ENCODE assay signal across 9 mouse cellular contexts in the genomic region with DNA sequence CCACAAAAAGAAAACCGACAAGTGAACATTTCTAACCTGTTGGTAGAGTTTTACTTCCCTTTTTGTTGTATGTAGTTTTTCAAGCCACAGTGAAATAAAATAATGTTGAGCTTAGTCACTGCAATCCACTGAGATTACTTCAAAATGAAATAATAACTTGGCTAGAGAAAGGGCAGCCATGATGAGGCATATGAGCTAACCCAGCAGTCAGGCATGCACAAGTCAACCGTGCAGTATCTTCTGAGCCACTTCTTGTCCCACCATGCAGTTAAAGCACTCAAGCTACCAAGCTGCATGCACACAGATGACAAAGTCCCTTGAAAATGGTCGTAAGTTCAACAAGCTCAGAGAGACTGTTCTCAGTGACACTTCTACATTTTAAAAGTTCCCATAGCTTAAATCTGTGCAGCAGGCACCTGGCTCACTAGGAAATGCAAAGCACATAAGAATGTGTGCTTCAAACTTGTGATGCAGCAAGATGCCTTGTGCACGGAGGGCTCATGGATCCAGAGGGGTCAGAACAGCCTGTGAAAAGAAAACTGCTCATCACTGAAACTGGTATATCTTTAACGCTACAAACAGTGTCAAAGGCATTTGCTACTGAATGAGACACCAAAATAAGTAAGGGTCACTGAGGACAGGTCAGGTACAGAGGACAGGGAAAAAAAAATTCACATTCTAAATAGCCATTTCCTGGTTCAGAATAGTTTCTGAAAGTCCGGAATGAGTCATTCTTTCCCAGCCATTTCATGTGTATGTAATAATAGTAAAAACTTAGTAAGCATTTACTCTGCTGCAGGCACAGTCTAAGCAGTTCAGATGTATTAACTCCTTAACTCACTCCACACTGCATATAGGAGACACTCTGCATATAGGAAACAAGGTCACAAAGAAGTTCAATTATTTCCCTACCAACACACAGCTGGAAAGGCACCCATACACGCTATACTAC.
A peak's percentile ranks its signal among the peaks of the same experiment; 100 is the strongest.
DNase-seq lines count a peak whose midpoint lies in the region; ATAC-seq and TF ChIP-seq lines count a peak whose summit lies in the region.
"Had no signal": no experiment of that assay in that cellular context is flagged by ENCODE, and none has a peak within 500 bp of the region (broad histone marks: within the 10 kb centered on the region; RNA-seq: fewer than 3 reads in every experiment).

No protein-coding gene starts in this region.

- H3K27me3 ChIP-seq in embryonic facial prominence, embryonic 14.5 days (replicated peaks; ENCODE audit: control insufficient read depth, insufficient read depth, low read length) = no peaks in the 10 kb centered on the region
- H3K27me3 ChIP-seq in embryonic facial prominence, embryonic 10.5 days (replicated peaks; ENCODE audit: low read depth, poor library complexity, severe bottlenecking) = no peaks in the 10 kb centered on the region
- H3K27me3 ChIP-seq in limb, embryonic 13.5 days = no peaks in the 10 kb centered on the region
- H3K27me3 ChIP-seq in limb, embryonic 10.5 days (ENCODE audit: low read depth, poor library complexity, severe bottlenecking) = no peaks in the 10 kb centered on the region
- no peaks in the 10 kb centered on the region for H3K27me3 ChIP-seq in myocyte (ENCODE audit: control insufficient read depth, insufficient read depth, insufficient read length)
- no peaks in the 10 kb centered on the region for H3K27me3 ChIP-seq in forebrain, embryonic 14.5 days (replicated peaks; ENCODE audit: control insufficient read depth, insufficient read depth, low read length)
- H3K27me3 ChIP-seq: hindbrain, embryonic 13.5 days had no signal

- WGBS in embryonic facial prominence, embryonic 14.5 days = 65% methylated on average over 7 of the region's 7 CpGs
- WGBS in embryonic facial prominence, embryonic 10.5 days = 84% methylated on average over 7 of the region's 7 CpGs
- WGBS in limb, embryonic 13.5 days = 72% methylated on average over 7 of the region's 7 CpGs
- 87% methylated on average over 7 of the region's 7 CpGs for WGBS in limb, embryonic 10.5 days
- WGBS in forebrain, embryonic 14.5 days = 88% methylated on average over 7 of the region's 7 CpGs

- peaks cover 79% of the 10 kb centered on the region for H3K79me2 ChIP-seq in myocyte (ENCODE audit: control insufficient read depth, insufficient read depth)

- no peak overlapping the region for H3K4me3 ChIP-seq in embryonic facial prominence, embryonic 14.5 days (ENCODE audit: low read depth, low read length)
- no peak overlapping the region for H3K4me3 ChIP-seq in embryonic facial prominence, embryonic 10.5 days
- H3K4me3 ChIP-seq in limb, embryonic 13.5 days = no peak overlapping the region
- no peak overlapping the region for H3K4me3 ChIP-seq in limb, embryonic 10.5 days
- H3K4me3 ChIP-seq in embryonic fibroblast, embryonic 13.5 days (ENCODE audit: insufficient read depth, low read length) = no peak overlapping the region
- H3K4me3 ChIP-seq in myocyte = no peak overlapping the region
- no peak overlapping the region for H3K4me3 ChIP-seq in forebrain, embryonic 14.5 days (ENCODE audit: low read depth, low read length)
- H3K4me3 ChIP-seq: hindbrain, embryonic 13.5 days had no signal

- peaks cover 21% of the 10 kb centered on the region; the same call in 1 of the 2 replicates for H3K4me1 ChIP-seq in embryonic facial prominence, embryonic 14.5 days (ENCODE audit: control insufficient read depth, insufficient read depth, low read length)
- peaks cover 7% of the 10 kb centered on the region; the same call in 1 of the 2 replicates for H3K4me1 ChIP-seq in embryonic facial prominence, embryonic 10.5 days
- peaks cover 33% of the 10 kb centered on the region for H3K4me1 ChIP-seq in limb, embryonic 13.5 days
- no peaks in the 10 kb centered on the region for H3K4me1 ChIP-seq in limb, embryonic 10.5 days
- peaks cover 21% of the 10 kb centered on the region for H3K4me1 ChIP-seq in embryonic fibroblast, embryonic 13.5 days (ENCODE audit: control insufficient read depth, insufficient read depth, low read length)
- H3K4me1 ChIP-seq in forebrain, embryonic 14.5 days (ENCODE audit: control insufficient read depth, insufficient read depth, low read length) = peaks cover 4% of the 10 kb centered on the region; the same call in 1 of the 2 replicates

- H3K36me3 ChIP-seq in embryonic facial prominence, embryonic 14.5 days (ENCODE audit: control insufficient read depth, insufficient read depth, low read length) = no peaks in the 10 kb centered on the region
- H3K36me3 ChIP-seq in embryonic facial prominence, embryonic 10.5 days (replicated peaks) = no peaks in the 10 kb centered on the region; the same call in 1 of the 2 replicates
- no peaks in the 10 kb centered on the region for H3K36me3 ChIP-seq in limb, embryonic 13.5 days
- 0 out of 2 replicates have a peak, but pooled peaks cover 4% of the 10 kb centered on the region for H3K36me3 ChIP-seq in limb, embryonic 10.5 days
- H3K36me3 ChIP-seq in myocyte (ENCODE audit: control insufficient read depth, insufficient read depth) = no peaks in the 10 kb centered on the region
- H3K36me3 ChIP-seq in forebrain, embryonic 14.5 days (ENCODE audit: control insufficient read depth, insufficient read depth, low read length) = no peaks in the 10 kb centered on the region
- H3K36me3 ChIP-seq: hindbrain, embryonic 13.5 days had no signal

- TF ChIP-seq POLR2A in embryonic fibroblast, embryonic 13.5 days (IDR thresholded peaks at IDR 0.05; ENCODE audit: low read depth, low read length) = no peak
- TF ChIP-seq POLR2A in myocyte (IDR thresholded peaks at IDR 0.05; ENCODE audit: insufficient read length, low read depth) = no peak

- no peak overlapping the region; the same call in 1 of the 2 replicates for H3K27ac ChIP-seq in embryonic facial prominence, embryonic 14.5 days (replicated peaks; ENCODE audit: low read depth, low read length)
- H3K27ac ChIP-seq in embryonic facial prominence, embryonic 10.5 days (replicated peaks) = no peak overlapping the region
- 0 out of 2 replicates have a peak overlapping the region, but pooled peaks have one; percentile 10 for H3K27ac ChIP-seq in limb, embryonic 13.5 days
- no peak overlapping the region for H3K27ac ChIP-seq in limb, embryonic 10.5 days
- H3K27ac ChIP-seq in embryonic fibroblast, embryonic 13.5 days (ENCODE audit: insufficient read depth, low read length) = peak overlapping the region; percentile 89
- H3K27ac ChIP-seq in forebrain, embryonic 14.5 days (ENCODE audit: low read depth, low read length) = no peak overlapping the region
- H3K27ac ChIP-seq: hindbrain, embryonic 13.5 days had no signal

- peak; percentile 60 for DNase-seq in embryonic facial prominence, embryonic 14.5 days (ENCODE audit: low spot score)
- DNase-seq in embryonic facial prominence, embryonic 10.5 days (ENCODE audit: low spot score) = no peak
- no peak for DNase-seq in limb, embryonic 10.5 days (ENCODE audit: low spot score)
- no peak for DNase-seq in left cerebral cortex, postnatal 10 days (ENCODE audit: extremely low spot score in 1 of 2, low spot score in 2 of 2)
- DNase-seq in forebrain, embryonic 14.5 days (ENCODE audit: low spot score) = no peak

- no peak for TF ChIP-seq CTCF in embryonic fibroblast, embryonic 13.5 days (IDR thresholded peaks at IDR 0.05; ENCODE audit: borderline replicate concordance, insufficient read depth, low read length)

- no peak overlapping the region for H3ac ChIP-seq in myocyte (ENCODE audit: control insufficient read depth, insufficient read length)

- intact Hi-C loops in left cerebral cortex, postnatal 10 days (cut with DNase I) = no loop called here

- H3K9me3 ChIP-seq in embryonic facial prominence, embryonic 14.5 days (ENCODE audit: control insufficient read depth, low read length) = no peaks in the 10 kb centered on the region
- no peaks in the 10 kb centered on the region; the same call in 1 of the 2 replicates for H3K9me3 ChIP-seq in embryonic facial prominence, embryonic 10.5 days
- H3K9me3 ChIP-seq in limb, embryonic 13.5 days = no peaks in the 10 kb centered on the region
- no peaks in the 10 kb centered on the region for H3K9me3 ChIP-seq in limb, embryonic 10.5 days (replicated peaks)
- H3K9me3 ChIP-seq in forebrain, embryonic 14.5 days (replicated peaks; ENCODE audit: control insufficient read depth, low read length) = no peaks in the 10 kb centered on the region
- H3K9me3 ChIP-seq: hindbrain, embryonic 13.5 days had no signal

- no peak for ATAC-seq in embryonic facial prominence, embryonic 14.5 days (ENCODE audit: low read depth)
- ATAC-seq in limb, embryonic 13.5 days (ENCODE audit: low FRiP score, low read depth) = peak; percentile 51; the same call in 1 of the 2 replicates
- no peak for ATAC-seq in forebrain, embryonic 14.5 days

- H3K9ac ChIP-seq in embryonic facial prominence, embryonic 14.5 days (ENCODE audit: low read depth, low read length) = no peak overlapping the region
- H3K9ac ChIP-seq in limb, embryonic 13.5 days = no peak overlapping the region
- no peak overlapping the region for H3K9ac ChIP-seq in forebrain, embryonic 14.5 days (ENCODE audit: low read length)
- H3K9ac ChIP-seq: hindbrain, embryonic 13.5 days had no signal

- H3K4me2 ChIP-seq in embryonic facial prominence, embryonic 14.5 days (ENCODE audit: low read depth, low read length) = no peak overlapping the region
- H3K4me2 ChIP-seq in limb, embryonic 13.5 days (replicated peaks) = no peak overlapping the region
- H3K4me2 ChIP-seq in myocyte (ENCODE audit: low read depth) = peak overlapping the region; percentile 61
- no peak overlapping the region for H3K4me2 ChIP-seq in forebrain, embryonic 14.5 days (ENCODE audit: low read length)
- H3K4me2 ChIP-seq: hindbrain, embryonic 13.5 days had no signal

TF ChIP-seq in myocyte, 11 proteins besides CTCF, POLR2A, EP300 and RAD21:
- TF ChIP-seq POLR2AphosphoS2 (IDR thresholded peaks at IDR 0.05; ENCODE audit: insufficient read length, low read depth) (no peak), TCF3 (IDR thresholded peaks at IDR 0.05; ENCODE audit: insufficient read length, low read depth) (no peak), SRF (IDR thresholded peaks at IDR 0.05; ENCODE audit: control insufficient read depth, insufficient read length, low read depth) (no peak), USF1 (IDR thresholded peaks at IDR 0.05; ENCODE audit: low read depth) (no peak), CEBPB (IDR thresholded peaks at IDR 0.05; ENCODE audit: insufficient read depth, poor library complexity, severe bottlenecking) (no peak), REST (IDR thresholded peaks at IDR 0.05; ENCODE audit: insufficient read depth, insufficient read length) (no peak), TCF12 (IDR thresholded peaks at IDR 0.05; ENCODE audit: insufficient read depth, poor library complexity, severe bottlenecking) (no peak), MAX (IDR thresholded peaks at IDR 0.05; ENCODE audit: low read depth) (no peak), MYOD1 (IDR thresholded peaks at IDR 0.05; ENCODE audit: control insufficient read depth in 1 of 3, insufficient read length in 2 of 3, low read depth in 2 of 3) (no peak), MYOG (IDR thresholded peaks at IDR 0.05; ENCODE audit: control insufficient read depth in 1 of 3, insufficient read depth in 1 of 3, insufficient read length in 2 of 3, low read depth in 2 of 3) (no peak), E2F4 (IDR thresholded peaks at IDR 0.05; ENCODE audit: insufficient read depth) (no peak)

Comparison
In these comparisons a context has a peak if more than half of its experiments do, and no peak if none do; other contexts are left out.
1. H3K27ac ChIP-seq: peak in limb, embryonic 13.5 days (single experiment) and embryonic fibroblast, embryonic 13.5 days (single experiment); none in embryonic facial prominence, embryonic 14.5 days (single experiment), embryonic facial prominence, embryonic 10.5 days (single experiment), limb, embryonic 10.5 days (single experiment) and forebrain, embryonic 14.5 days (single experiment).